Mouse (Mus musculus): Measurements from ENCODE around the gene Smad5. TPM values are rescaled to one million over a fixed set of nuclear protein-coding genes. Genes with fewer than 3 reads are reported as not detected.

Gene Smad5
- total RNA-seq (2021) (10 to 100 TPM; 29.7 to 30.3 TPM), polyA plus RNA-seq (2012; rRNA removed) (19.7 and 37.7 TPM in 2 replicates)
- long read RNA-seq, full-length matches to known transcripts, result 2 of 8 reads
- long read RNA-seq, partial matches to known transcripts, result 1 of 8 reads
- long read RNA-seq, other reads (novel, unspliced or antisense), result 5 of 8 reads

DNA sequence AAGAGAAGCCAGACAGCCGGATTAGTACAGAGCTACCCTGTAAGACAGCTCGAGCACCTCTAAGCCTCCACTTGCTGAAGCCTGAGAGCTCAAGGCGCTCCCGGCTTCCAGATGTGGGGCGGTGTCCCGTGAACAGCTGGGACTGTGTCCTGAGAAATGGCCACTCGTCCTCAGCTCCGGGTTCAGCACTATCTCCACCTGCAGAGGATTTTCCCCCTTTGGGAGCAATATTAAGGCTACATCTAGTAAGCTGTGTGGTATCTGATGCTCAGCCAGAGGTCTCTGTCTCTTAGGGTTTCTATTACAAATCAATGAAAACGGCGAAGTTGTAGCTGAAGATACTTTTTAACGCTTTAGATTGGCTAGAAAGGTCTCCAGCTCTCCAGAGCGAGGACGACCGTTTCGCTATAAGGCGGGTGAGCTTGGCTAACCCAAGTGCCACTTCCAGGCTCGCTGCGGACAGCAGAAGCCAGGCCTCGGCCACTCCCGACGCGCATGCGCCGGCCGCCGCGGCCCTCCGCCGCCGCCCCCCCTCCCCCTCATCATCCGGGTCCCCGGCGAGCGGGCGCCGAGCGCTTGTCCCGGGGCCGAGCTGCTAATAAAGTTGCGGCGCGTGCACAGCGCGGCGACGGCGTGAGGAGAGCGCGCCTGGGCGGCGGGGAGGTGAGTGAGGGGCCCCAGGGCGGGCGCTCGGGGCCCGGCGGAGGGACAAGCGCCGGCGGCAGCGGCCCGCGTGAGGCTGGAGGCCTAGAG, at the start of gene Smad5:
Gene Smad5 (plus strand): TSS at position 542 of the 753 bp plus-strand sequence.
- Histone ChIP-seq H3K27ac (peak within 1 kb of the TSS; percentile 98), H3K9ac (ENCODE audit: low read depth, low read length) (peak within 1 kb of the TSS; percentile 81), H3K79me2 (replicated peaks; ENCODE audit: control insufficient read depth, insufficient read depth, low read length) (0 out of 2 replicates have a peak, but pooled peaks cover 4% of the 10 kb centered on the region), H3K36me3 (ENCODE audit: control insufficient read depth, insufficient read depth, low read length) (peaks cover 12% of the 10 kb centered on the region), H3K4me3 (peak within 1 kb of the TSS; percentile 77), H3K27me3 (ENCODE audit: control insufficient read depth, insufficient read depth, low read length) (no peaks in the 10 kb centered on the region), H3K4me1 (ENCODE audit: control insufficient read depth, insufficient read depth, low read length) (peaks cover 18% of the 10 kb centered on the region)
- DNase-seq, result peak; percentile 91 to 92
- WGBS, result 4% methylated on average over 61 of the region's 62 CpGs
- intact Hi-C loops (cut with DNase I), result loop anchor here (5.0 kb wide), 2 partner anchors 35 to 40 kb away; no protein-coding TSS in a partner anchor
- TF ChIP-seq EP300 (IDR thresholded peaks at IDR 0.05; ENCODE audit: insufficient read depth, low read depth, low read length) (no peak), POLR2A (IDR thresholded peaks at IDR 0.05; ENCODE audit: insufficient read depth, low read depth, low read length) (peak; percentile 81)

DNA sequence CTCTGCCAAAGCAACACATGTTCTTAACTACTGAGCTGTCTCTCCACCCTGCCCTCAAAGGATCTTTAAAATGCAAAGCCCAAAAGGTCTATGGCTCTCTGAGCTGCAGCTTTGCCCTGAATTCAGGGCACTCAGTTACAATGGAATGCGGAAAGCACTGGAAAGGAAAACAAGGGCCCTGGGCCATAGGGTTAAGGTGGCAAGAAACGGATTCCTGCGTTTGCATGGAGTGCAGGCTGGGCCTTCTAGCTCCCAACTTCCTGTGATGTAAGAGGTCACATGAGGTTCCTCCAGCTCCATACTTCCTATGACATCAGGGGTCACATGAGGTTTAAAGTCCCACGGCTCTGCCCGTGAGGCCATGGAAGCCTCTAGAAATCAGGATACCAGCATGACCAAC, 48.6 kb upstream of the Smad5 start:
- Histone ChIP-seq H3K4me3 (no peak overlapping the region), H3K79me2 (replicated peaks; ENCODE audit: control insufficient read depth, insufficient read depth, low read length) (no peaks in the 10 kb centered on the region), H3K4me1 (ENCODE audit: control insufficient read depth, insufficient read depth, low read length) (peaks cover 2% of the 10 kb centered on the region; the same call in 1 of the 2 replicates), H3K36me3 (ENCODE audit: control insufficient read depth, insufficient read depth, low read length) (no peaks in the 10 kb centered on the region), H3K27me3 (ENCODE audit: control insufficient read depth, insufficient read depth, low read length) (no peaks in the 10 kb centered on the region), H3K27ac (no peak overlapping the region), H3K9ac (ENCODE audit: low read depth, low read length) (no peak overlapping the region)
- DNase-seq, result no peak
- TF ChIP-seq EP300 (IDR thresholded peaks at IDR 0.05; ENCODE audit: insufficient read depth, low read depth, low read length) (no peak), POLR2A (IDR thresholded peaks at IDR 0.05; ENCODE audit: insufficient read depth, low read depth, low read length) (no peak)
- 65% methylated on average over 5 of the region's 5 CpGs for WGBS
- intact Hi-C loops (cut with DNase I), result no loop called here

DNA sequence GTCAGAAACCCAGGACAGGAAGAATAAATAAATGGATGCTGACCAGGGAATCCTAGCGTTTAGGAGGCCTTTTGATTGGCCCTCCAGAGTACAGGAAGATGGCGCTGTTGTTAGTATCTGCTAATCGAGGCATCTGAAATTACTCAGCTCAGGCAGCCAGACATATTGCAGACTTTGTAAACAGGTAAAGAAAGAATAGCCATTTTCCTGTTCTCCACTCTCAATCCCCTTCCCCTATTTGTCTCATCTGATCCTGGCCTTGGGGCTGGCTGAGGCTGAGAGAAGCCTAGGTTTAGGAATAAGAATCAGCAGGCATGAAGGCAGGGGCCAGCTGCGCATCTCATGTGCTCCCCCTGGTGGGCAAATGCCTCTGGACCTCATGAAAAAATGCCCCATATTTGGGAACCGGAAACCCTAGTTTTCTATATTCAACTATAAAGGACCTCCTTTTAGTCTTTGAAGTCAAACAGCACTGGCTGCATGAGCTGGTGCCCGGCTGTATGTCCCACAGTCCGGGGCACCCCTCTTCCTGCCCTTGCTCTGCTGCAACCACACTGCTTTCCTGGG, 44.8 kb upstream of the Smad5 start:
- H3K79me2 ChIP-seq (replicated peaks; ENCODE audit: control insufficient read depth, insufficient read depth, low read length), result no peaks in the 10 kb centered on the region
- DNase-seq, result peak; percentile 76 to 86
- H3K27me3 ChIP-seq (ENCODE audit: control insufficient read depth, insufficient read depth, low read length), result no peaks in the 10 kb centered on the region
- peaks cover 10% of the 10 kb centered on the region for H3K4me1 ChIP-seq (ENCODE audit: control insufficient read depth, insufficient read depth, low read length)
- intact Hi-C loops (cut with DNase I), result loop anchor here (1.0 to 5.0 kb wide), 3 partner anchors 77 to 181 kb away; no protein-coding TSS in a partner anchor
- H3K36me3 ChIP-seq (ENCODE audit: control insufficient read depth, insufficient read depth, low read length), result no peaks in the 10 kb centered on the region
- WGBS, result 30% methylated on average over 7 of the region's 7 CpGs
- no peak overlapping the region for H3K27ac ChIP-seq
- TF ChIP-seq EP300 (IDR thresholded peaks at IDR 0.05; ENCODE audit: insufficient read depth, low read depth, low read length) (peak; percentile 64; the same call in 1 of the 2 replicates), CTCF (IDR thresholded peaks at IDR 0.05) (peak; percentile 95), POLR2A (IDR thresholded peaks at IDR 0.05; ENCODE audit: insufficient read depth, low read depth, low read length) (no peak)
- H3K4me3 ChIP-seq, result no peak overlapping the region
- no peak overlapping the region for H3K9ac ChIP-seq (ENCODE audit: low read depth, low read length)

DNA sequence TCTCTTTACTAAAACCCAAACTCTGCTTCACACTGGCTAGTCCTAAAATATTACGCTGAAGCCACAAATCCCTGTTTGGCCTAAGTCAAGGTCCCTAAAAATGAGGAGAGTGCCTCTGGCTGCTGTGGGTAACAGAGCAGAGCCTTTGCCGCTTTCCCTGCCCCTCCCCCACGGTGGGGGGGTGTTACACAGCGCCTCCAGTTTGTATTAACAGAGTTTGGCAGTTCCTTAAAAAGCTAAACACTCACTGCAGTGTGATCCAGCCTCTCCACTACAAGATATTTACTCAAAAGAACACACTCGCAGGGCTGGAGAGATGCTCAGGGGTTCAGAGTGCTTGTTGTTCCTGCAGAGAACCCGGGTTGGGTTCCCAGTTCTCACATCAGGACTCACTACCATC, 43.9 kb upstream of the Smad5 start:
- TF ChIP-seq EP300 (IDR thresholded peaks at IDR 0.05; ENCODE audit: insufficient read depth, low read depth, low read length) (no peak), CTCF (IDR thresholded peaks at IDR 0.05) (no peak), POLR2A (IDR thresholded peaks at IDR 0.05; ENCODE audit: insufficient read depth, low read depth, low read length) (no peak)
- 73% methylated on average over 6 of the region's 6 CpGs for WGBS
- Histone ChIP-seq H3K27ac (no peak overlapping the region), H3K4me1 (ENCODE audit: control insufficient read depth, insufficient read depth, low read length) (peaks cover 10% of the 10 kb centered on the region), H3K27me3 (ENCODE audit: control insufficient read depth, insufficient read depth, low read length) (no peaks in the 10 kb centered on the region), H3K4me3 (no peak overlapping the region), H3K79me2 (replicated peaks; ENCODE audit: control insufficient read depth, insufficient read depth, low read length) (no peaks in the 10 kb centered on the region), H3K36me3 (ENCODE audit: control insufficient read depth, insufficient read depth, low read length) (no peaks in the 10 kb centered on the region), H3K9ac (ENCODE audit: low read depth, low read length) (no peak overlapping the region)
- intact Hi-C loops (cut with DNase I), result loop anchor here (1.0 to 5.0 kb wide), 3 partner anchors 76 to 182 kb away; no protein-coding TSS in a partner anchor
- DNase-seq, result no peak

DNA sequence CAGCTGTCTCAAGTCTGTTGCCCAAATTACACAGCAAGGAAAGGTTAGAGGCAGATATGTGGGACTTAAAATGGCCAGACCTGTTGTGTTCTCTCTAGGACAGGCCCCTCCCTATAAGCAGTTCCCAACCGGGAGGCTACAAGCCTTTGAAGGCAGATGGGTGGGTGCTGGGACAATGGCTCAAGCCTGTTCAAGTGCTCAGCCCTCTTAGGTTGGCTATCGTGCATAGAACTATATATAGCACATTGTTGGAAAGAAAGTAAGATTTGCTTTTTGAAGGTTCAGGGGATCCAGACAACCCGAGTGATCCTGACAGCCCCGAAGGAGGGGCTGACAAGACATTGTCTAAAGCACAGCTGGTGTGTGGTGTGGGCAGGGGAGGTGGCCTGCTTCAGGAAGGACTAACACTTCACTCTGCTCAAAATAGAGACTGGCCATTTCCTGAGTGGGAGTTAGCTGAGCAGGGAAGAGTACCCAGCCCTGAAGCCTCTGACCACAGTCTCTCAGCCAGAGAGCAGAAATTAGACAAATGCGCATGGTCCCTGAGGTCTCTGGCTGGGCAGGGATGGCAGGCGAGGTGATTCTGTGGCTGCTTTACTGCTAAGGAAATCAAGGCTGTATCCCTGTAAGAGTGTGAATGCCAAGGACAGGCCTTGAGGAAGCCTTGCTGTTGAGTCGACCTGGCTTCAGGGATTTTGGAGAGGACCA, 40.7 kb upstream of the Smad5 start:
- Histone ChIP-seq H3K9ac (ENCODE audit: low read depth, low read length) (no peak overlapping the region), H3K36me3 (ENCODE audit: control insufficient read depth, insufficient read depth, low read length) (no peaks in the 10 kb centered on the region), H3K79me2 (replicated peaks; ENCODE audit: control insufficient read depth, insufficient read depth, low read length) (no peaks in the 10 kb centered on the region), H3K27me3 (ENCODE audit: control insufficient read depth, insufficient read depth, low read length) (no peaks in the 10 kb centered on the region), H3K27ac (peak overlapping the region; percentile 68), H3K4me3 (no peak overlapping the region), H3K4me1 (ENCODE audit: control insufficient read depth, insufficient read depth, low read length) (peaks cover 13% of the 10 kb centered on the region)
- intact Hi-C loops (cut with DNase I), result loop anchor here (2.0 to 5.0 kb wide), 2 partner anchors 40 to 97 kb away; partner anchors contain the start of gene Smad5
- peak; percentile 37 to 40 for DNase-seq
- WGBS, result 20% methylated on average over 7 of the region's 7 CpGs
- TF ChIP-seq POLR2A (IDR thresholded peaks at IDR 0.05; ENCODE audit: insufficient read depth, low read depth, low read length), result 0 out of 2 replicates have a peak, but pooled peaks have one; percentile 23
- peak; percentile 63; the same call in 1 of the 2 replicates for TF ChIP-seq EP300 (IDR thresholded peaks at IDR 0.05; ENCODE audit: insufficient read depth, low read depth, low read length)
- TF ChIP-seq CTCF (IDR thresholded peaks at IDR 0.05), result no peak
